Mouse (Mus musculus): ENCODE measurements around the gene Shpk.

Gene Shpk

GRCm38 (mm10) chr11:73201021-73201420 is 1.8 kb downstream of the Shpk start:
- no peak for DNase-seq

GRCm38 (mm10) chr11:73201597-73201996 is 2.3 kb downstream of the Shpk start:
- DNase-seq = peak in 1 of 2 experiments; percentile 38

GRCm38 (mm10) chr11:73203895-73204294 is 4.6 kb downstream of the Shpk start:
- DNase-seq = no peak

DNA sequence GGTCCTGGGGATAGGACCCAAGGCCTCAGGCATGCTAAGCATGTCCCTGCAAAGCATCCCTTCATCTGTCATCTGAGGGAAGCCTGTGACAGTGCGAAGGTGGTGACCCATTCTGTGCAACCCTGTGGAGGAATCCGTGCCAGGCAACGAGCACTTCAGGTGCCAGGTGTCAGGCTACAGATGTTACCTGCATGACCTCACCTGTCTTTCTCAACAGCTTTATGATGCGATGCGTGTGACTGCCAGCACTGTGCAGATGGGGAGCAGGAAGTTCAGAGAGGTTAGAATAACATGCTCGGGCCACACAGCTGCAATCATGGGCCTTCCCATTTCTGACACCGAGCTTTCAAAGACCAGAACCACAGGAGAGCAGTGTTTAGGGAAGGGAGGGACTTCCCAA is 5.9 kb downstream of the Shpk start:
- no peak for DNase-seq

- no peak for DNase-seq
These were observed 8.4 kb downstream of the Shpk start for GRCm38 (mm10) chr11:73207621-73208020.

DNA sequence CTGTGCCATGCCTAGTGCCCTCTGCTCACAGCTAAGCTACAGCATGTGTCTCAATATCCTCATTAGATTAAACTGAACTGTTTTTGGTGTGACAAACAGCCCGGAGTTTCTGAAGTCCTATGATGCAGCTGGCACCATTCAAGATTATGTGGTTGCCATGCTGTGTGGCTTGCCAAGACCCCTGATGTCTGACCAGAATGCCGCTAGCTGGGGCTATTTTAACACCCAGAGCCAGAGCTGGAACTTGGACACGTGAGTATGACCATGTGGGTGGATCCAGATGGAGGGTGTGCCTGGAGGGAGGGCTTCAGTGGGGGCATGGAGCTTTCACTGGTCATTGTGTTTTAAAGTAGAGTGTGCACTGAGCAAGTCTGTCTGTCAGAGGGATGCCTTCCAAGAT is 14.7 kb downstream of the Shpk start:
- DNase-seq = no peak

GRCm38 (mm10) chr11:73219671-73220070 is 20.4 kb downstream of the Shpk start:
- DNase-seq = no peak

- no peak for DNase-seq
These were observed 21.4 kb downstream of the Shpk start for GRCm38 (mm10) chr11:73220651-73221050.

- DNase-seq = no peak
These were observed 23.6 kb downstream of the Shpk start for GRCm38 (mm10) chr11:73222846-73223245.

DNA sequence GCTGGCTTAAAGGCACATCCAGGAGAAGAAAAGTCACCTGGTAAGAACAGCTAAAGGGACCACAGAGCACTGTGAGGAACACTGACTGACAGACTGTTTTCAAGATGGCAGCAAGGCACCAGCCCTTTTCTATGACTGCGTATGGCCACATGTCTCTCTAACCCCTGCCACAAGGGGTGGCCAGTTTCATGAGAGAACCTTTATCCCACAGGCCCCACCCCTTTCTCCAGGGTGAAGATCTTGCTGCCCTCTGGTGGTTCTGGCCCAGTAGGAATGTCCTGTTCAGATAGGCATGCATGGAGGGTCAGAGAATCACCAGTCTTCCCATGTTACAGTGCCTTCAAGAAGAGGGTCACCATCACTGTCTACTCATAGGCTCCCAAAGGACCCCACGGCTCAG is 24.7 kb downstream of the Shpk start:
- peak in 1 of 2 experiments; percentile 21 for DNase-seq

GRCm38 (mm10) chr11:73225856-73226255 is 26.6 kb downstream of the Shpk start:
- DNase-seq = no peak

DNA sequence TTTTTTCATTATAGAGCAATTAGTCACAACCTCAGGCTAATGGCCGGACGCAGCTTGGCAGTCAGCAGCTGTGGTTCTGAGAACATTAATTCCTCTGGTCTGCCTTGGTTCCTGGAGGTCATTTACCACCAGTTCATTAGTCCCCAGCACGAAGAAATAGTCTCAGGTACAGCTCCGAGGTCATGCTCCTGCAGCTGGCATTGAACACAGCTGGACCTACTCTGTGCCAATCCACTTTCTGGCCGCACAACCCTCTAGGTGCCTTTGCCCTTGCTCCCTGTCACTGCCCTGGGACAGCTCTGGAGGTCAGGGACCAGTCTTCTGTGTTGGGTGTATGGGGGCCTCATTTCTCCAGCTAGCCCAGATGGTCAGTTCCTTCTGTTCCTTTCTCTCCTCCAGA is 29.6 kb downstream of the Shpk start:
- DNase-seq = no peak

DNA sequence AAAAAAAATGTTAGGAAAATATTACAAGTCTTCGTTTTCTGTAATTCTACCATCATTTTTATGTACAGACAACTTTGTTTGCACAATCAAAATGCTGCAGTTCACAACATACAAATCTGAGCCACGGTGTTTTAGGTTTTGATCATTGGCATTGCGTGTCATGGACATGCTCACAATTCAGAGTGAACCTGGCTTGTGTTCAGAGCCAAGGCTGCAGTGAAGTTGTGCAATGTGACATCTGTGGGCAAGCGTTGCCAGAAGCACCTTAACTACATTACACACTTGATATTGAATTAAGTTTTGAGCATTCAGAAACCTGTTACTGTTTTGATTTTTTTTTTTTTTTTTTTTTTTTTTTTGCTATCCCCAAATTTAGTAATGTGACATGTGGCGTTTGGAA is 30.8 kb downstream of the Shpk start:
- no peak for DNase-seq

DNA sequence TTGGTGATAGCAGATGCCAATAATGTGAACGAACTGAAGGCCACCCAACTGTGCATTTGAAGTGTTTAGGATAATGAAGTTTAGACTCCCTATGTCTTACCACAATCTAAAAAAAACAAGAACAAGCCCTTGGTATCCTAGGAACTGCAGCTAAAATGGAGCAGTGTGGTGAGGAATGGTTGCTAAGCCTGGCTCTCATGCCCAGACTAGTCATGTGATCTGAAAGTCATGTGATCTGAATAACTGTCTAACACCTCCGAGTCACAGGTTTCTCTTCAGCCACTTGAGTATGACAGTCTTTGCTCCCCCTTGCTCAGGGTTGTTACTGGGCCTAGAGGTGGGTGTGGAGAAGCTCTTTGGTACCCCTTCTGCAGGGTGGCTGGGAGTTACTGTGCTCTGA is 33.3 kb downstream of the Shpk start:
- DNase-seq = no peak

GRCm38 (mm10) chr11:73233992-73234391 is 34.7 kb downstream of the Shpk start, which contains the start of gene Trpv1:
TSS of gene Trpv1 (plus strand) at chr11:73234292.
- DNase-seq = no peak

DNA sequence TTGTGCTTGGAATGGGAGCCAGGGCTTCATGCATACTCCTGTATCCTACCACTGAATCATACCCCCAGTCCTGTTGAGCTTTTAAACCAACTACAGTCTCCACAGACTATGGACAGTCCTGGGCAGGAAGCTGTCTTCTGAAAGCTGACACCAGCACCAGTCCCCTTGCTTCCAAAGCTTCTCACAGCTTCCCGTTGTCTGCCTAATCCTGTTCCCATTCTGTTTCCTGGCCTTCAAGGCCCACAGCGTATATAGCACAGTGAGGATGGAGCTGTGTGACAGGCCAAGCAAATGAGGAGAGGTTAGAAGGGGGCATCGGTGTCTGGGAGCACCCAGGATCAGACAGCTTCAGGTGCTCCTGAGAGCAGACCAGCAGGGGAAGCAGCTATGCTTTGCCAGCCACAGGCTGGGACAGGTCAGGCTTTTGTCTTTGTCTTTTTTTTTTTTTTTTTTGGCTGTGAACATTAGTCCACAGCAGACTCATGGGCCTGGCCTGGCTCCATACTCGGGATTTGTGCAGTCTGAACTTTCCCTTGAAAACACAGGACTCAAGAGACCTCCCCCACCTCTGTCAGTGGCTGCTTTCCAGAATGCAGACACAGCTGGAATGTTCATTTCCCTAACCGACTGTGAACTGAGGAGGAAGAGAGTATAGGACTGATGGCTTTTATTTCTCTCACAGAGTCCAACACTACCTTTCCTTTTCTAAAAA is 36.9 kb downstream of the Shpk start:
- DNase-seq = no peak

GRCm38 (mm10) chr11:73236731-73237130 is 37.5 kb downstream of the Shpk start:
- DNase-seq = no peak

DNA sequence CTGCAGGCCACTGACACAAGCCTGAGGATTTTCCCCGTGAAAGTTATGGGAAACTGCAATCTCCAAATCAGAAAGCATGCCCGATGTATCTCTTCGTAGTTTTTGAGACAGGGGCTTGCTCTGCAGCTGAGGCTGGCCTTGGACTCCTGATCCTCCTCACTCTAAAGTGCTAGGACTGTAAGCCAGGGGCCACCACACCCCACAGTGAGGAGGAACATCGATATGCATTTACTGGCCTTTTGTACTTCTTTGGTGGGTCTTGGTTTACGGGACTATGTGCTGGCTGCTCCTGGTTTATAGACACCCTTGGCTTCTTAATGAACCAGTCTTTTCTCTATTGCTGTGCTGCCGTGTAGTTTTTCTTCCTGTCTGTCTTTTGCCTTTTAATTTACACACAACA is 42.9 kb downstream of the Shpk start:
- DNase-seq = no peak

DNA sequence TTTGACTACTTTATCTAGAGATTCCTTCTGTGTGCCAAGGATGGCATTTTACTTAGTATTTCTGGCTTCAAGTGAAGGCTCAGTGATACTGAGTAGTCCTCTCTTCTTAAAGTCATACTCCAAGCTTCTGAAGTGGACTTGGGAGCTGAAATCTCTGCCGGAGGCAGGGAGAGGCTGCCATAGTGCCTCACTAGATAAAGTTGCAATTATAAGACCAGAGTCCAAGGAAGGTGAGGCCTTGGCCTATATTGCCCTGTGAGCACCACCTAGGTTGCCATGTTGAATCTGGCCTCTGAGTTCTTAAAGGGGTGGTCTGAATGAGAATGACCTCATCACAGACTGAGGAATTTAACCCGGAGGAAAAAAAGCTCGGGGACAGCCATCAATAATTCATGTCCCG is 43.5 kb downstream of the Shpk start:
- DNase-seq = no peak

DNA sequence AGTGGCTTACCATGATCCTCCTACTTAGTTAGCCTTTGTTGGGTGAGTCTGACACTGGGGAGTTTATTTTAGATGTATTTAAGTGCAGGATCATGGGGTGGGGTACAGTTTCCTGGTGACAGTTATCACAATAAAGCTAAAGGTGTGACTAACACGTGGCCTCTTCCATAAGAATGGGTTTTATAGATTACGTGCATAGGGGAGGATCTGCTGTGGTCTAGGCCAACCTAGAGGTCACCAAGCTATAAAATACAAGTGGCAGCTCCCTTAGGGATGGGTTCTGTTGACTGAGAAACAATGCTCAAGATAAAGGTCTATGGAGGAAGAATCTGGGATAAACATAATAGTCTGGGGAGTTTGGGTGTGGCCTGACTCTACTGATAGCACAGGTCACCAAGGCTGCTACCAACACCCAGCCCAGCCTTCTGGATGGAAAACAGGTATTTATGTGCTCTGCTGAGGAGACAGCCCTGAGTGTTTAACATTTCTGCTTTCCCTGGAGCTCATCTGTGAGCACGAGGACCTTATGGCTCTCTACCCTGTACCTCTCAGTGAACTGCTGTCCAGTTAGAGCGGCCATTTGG is 58.2 kb downstream of the Shpk start:
- no peak for DNase-seq

DNA sequence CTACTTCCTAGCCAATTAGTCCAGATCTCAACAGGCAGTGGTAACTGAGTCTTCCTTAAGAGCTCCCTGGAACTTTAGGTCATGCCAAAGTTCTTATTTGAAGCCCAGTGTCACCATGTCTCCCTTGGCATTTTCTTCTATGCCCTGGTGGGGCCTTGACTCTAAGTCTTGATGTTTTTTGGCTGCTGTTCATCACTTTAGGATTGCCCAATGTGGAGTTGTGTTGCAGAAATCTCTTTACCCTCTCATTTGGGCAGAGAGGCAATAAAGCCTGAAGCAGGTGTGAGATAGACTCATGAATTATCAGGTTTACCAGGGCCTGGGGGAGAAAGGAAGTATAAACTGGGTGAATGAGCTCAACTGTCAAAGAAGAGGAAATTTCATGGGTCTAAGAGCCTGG is 59.4 kb downstream of the Shpk start:
- no peak for DNase-seq

GRCm38 (mm10) chr11:73260457-73260856 is 61.2 kb downstream of the Shpk start:
- DNase-seq = no peak

- no peak for DNase-seq
These were observed 62.1 kb downstream of the Shpk start for GRCm38 (mm10) chr11:73261385-73261784.

DNA sequence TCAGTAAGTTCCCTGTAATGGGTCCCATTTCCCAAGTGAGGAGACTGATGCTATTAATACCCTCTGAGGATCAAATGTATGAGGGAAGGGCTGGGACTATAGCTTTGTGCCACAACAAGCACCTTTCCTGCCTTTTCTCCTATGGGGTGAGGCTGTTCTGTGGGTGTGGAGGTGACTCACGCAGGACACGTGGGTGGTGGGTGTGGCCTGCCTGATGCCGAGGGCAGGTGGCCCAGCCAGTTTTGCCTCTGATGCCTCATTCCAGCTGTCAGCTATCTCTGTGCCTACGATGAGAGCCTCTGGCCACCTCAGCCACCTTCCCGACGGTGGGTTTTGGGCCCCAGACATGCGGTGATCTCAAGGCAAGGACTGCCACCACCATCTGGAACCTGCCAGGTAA is 68.0 kb downstream of the Shpk start, which contains the start of gene Trpv3:
Gene Trpv3, plus strand, starts transcription at position 122 of the 400 bp plus-strand sequence.
- no peak for DNase-seq
